Mouse (Mus musculus) cerebellum, adult 2 months (tissue): ENCODE results near the gene Pla2g4f.
A peak's percentile ranks its signal among the peaks of the same experiment; 100 is the strongest.

ENCODE experiments used
- CTCF ChIP-seq: fragments of 200-500 bp; IDR thresholded peaks from 2 replicates; pipeline ENCODE4 v1.5.1; 2011; ENCODE audit warnings: low read depth, mild to moderate bottlenecking, control low read depth, low read length, moderate library complexity, borderline replicate concordance; ENCODE audit not compliant: insufficient read depth
- POLR2A ChIP-seq: fragments of 200-500 bp; IDR thresholded peaks from 2 replicates; pipeline ENCODE4 v1.6.1; 2011; ENCODE audit warnings: low read length, control low read depth, borderline replicate concordance; ENCODE audit not compliant: insufficient read depth

DNA sequence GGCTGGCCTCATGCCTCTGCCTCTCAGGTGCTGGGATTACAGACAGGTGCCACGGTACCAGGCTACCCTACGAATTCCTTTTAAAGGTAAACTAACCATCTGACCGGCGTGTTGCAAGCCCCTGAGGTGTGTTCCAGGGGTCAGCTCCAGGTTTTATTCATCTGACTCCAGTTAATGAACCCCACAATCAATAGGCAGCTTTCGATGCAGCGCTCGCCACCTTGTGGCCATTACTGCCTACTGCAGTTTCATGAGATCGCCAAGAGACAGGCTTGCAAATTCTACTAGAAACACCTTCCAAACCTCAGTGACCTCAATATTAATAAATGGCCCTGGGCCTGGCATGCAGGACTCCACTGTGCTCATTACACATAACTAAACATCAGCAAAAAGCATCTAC, 34.0 kb downstream of the Pla2g4f start:
- TF ChIP-seq POLR2A (no peak), CTCF (peak; percentile 79)
